Mouse (Mus musculus) bone marrow macrophage, adult 2 months (primary cell): ENCODE measurements around the gene Plekhm3. TPM values are rescaled to one million over a fixed set of nuclear protein-coding genes. Genes with fewer than 3 reads are reported as not detected.

Experiments used
- H3K27ac ChIP-seq: 2 replicates; pipeline ENCODE4 v1.5.1; 2012; ENCODE audit warnings: low read depth, low read length; ENCODE audit not compliant: insufficient read depth
- H3K4me1 ChIP-seq: 2 replicates; pipeline ENCODE4 v1.6.1; 2012; ENCODE audit warnings: low read length; ENCODE audit not compliant: control insufficient read depth, insufficient read depth
- H3K4me3 ChIP-seq: 2 replicates; pipeline ENCODE4 v1.5.1; 2012; ENCODE audit warnings: mild to moderate bottlenecking, low read length, moderate library complexity; ENCODE audit not compliant: insufficient read depth
- CTCF ChIP-seq: IDR thresholded peaks from 2 replicates; pipeline ENCODE4 v1.5.1; 2012; ENCODE audit warnings: low read depth, mild to moderate bottlenecking, low read length, moderate library complexity
- POLR2A ChIP-seq: IDR thresholded peaks from 2 replicates; pipeline ENCODE4 v1.6.1; 2012; ENCODE audit warnings: mild to moderate bottlenecking, low read depth, low read length, borderline replicate concordance
- polyA plus RNA-seq: library from polyadenylated mRNA; stranded (reverse); fragments of >200 nt; gene quantifications from 2 replicates; pipeline ENCODE4 v1.2.4, GENCODE M21; 2012; ENCODE audit not compliant: missing spikeins, insufficient read depth, insufficient read length

The Plekhm3 gene
- polyA plus RNA-seq, 1 experiment: 24.9 TPM

DNA sequence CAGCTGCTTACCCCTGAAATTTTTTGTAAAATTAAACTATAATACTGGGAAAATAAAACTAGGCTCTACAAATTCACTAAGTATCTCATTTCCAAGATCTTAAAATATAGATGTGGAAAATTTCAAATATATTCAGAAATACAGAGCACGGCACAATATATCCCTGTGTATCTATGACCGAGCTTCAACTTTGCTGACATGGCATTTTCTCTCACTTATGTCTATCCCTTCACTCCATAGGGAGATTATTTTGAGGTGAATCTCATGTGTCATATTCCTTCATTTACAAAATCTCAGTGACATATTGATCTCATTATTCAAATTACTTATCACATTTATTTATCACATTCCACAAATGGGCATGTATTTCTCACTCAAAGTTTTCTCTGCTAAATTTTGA is 143.4 kb downstream of the Plekhm3 start:
- Histone ChIP-seq H3K4me1 (peaks cover 15% of the 10 kb centered on the region), H3K4me3 (no peak overlapping the region), H3K27ac (no peak overlapping the region)
- TF ChIP-seq CTCF (no peak), POLR2A (no peak)

DNA sequence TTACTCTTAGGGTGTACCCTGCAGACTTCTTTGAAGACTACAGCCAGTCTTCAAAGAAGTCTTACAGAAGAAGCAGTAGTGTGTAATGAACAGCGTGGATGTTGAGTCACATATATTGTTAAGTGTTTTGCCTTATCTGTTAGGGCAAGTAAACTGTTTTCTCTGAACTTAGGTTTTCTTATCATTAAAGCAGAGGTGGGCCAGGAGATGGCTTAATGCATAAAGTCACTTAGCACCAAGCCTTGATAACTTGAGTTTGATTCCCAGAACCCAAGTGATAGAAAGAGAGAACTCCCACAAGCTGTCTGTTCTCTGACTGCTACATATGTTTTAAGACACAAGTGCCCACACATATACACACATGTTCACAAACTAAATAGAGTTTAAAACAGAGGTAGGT is 144.7 kb downstream of the Plekhm3 start:
- TF ChIP-seq CTCF (no peak), POLR2A (no peak)
- Histone ChIP-seq H3K4me1 (peaks cover 15% of the 10 kb centered on the region), H3K4me3 (no peak overlapping the region), H3K27ac (no peak overlapping the region)

DNA sequence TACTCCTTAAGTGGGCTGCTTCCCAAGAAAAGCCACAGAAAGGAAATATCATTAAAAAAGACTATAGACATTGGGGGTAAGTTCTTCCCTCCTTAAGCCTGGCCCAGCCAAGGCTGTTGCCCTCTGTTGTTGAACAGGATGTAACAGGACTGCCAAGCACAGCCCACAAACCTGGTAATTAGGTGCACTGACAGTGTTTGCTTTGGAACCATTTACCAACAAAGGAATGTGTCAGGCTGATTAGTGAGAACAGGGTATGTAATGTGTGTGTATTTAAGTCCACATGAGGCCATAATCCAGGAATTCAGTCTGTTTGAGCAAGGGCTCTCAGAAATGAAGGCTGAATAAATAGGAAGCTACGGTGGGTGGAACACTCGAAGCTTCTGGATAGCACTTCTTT is 147.5 kb downstream of the Plekhm3 start:
- Histone ChIP-seq H3K27ac (no peak overlapping the region), H3K4me3 (no peak overlapping the region), H3K4me1 (peaks cover under 1% of the 10 kb centered on the region; the same call in 1 of the 2 replicates)
- TF ChIP-seq POLR2A: no peak
- TF ChIP-seq CTCF: no peak

DNA sequence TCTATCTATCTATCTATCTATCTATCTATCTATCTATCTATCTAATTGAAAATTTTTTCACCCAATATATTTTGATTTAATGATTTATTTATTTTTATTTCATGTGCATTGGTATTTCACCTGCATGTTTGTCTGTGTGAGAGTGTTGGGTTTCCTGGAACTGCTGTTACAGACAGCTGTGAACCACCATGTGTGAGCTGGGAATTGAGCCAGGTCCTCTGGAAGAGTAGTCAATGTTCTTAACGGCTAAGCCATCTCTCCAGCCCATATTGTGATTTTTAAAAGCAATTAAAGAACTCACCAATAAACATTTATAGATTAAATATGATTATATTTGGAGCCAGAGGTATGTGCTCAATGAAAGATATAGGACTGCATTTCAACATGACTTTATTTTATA is 148.9 kb downstream of the Plekhm3 start:
- Histone ChIP-seq H3K4me3 (no peak overlapping the region), H3K27ac (no peak overlapping the region), H3K4me1 (no peaks in the 10 kb centered on the region)
- TF ChIP-seq CTCF (no peak), POLR2A (no peak)

DNA sequence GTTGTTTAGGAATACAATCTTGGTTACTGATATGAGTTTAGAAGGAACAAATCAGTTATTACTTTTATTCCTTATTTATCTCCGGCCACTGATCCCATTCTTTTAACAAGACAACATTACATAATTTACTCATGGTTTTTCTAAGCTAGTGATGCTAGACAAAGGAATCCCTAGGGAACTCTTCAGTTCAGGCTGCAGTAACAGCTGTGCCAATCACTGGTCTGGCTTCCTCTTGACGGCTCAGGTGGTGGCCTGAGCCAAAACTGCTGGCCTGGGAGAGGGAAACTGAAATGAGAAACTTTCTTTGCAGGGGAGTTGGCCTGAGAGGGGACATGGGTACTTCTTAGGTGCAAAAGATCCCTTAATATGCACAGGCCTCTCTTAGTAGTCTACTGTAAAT is 151.4 kb downstream of the Plekhm3 start:
- Histone ChIP-seq H3K27ac (no peak overlapping the region), H3K4me3 (no peak overlapping the region), H3K4me1 (no peaks in the 10 kb centered on the region)
- no peak for TF ChIP-seq POLR2A
- TF ChIP-seq CTCF: no peak

DNA sequence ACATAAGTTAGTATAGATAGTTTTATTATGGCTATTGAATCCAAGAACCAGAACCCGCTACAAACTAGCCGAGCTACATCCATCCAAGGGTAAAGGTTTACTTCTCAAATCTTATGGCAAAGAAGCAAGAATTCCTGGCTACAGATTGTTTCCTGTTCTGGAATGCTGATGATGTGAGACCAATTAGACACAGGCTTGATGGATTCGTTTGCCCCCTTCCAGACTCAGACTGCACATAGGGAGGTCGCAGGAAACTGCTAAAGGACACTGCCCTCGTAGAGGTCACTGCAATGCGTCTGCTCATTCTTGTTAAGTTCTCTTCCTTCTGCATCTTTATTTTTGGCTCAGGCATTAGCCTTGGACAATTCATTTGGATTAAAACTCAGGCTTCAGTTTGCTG is 154.0 kb downstream of the Plekhm3 start:
- H3K4me1 ChIP-seq: peaks cover 2% of the 10 kb centered on the region
- no peak for TF ChIP-seq POLR2A

DNA sequence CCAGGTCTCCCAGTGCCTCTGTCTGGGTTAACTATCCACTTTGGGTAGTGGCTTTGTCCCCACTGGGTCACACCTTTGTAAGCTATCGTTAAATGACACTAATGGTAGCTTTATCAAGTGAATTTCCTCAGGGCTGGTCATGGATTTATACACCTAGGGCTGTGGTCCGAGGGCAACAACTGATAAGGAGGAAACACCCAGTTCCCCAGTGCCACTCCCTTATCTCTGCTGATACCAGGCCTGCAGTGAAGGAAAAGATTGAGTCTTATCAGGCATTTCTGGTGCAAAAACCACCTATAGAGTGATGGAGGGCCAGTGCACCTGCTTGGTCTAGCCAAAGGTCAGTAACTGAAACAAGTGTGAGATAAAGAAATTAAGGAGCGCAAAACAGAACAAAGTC is 159.0 kb downstream of the Plekhm3 start:
- H3K4me3 ChIP-seq: no peak overlapping the region
- no peak overlapping the region for H3K27ac ChIP-seq
- TF ChIP-seq CTCF (no peak), POLR2A (no peak)
- peaks cover 29% of the 10 kb centered on the region for H3K4me1 ChIP-seq

More for the DNA sequence above, 154.0 kb downstream of the Plekhm3 start:
- no peak overlapping the region for H3K4me3 ChIP-seq
- no peak overlapping the region for H3K27ac ChIP-seq

DNA sequence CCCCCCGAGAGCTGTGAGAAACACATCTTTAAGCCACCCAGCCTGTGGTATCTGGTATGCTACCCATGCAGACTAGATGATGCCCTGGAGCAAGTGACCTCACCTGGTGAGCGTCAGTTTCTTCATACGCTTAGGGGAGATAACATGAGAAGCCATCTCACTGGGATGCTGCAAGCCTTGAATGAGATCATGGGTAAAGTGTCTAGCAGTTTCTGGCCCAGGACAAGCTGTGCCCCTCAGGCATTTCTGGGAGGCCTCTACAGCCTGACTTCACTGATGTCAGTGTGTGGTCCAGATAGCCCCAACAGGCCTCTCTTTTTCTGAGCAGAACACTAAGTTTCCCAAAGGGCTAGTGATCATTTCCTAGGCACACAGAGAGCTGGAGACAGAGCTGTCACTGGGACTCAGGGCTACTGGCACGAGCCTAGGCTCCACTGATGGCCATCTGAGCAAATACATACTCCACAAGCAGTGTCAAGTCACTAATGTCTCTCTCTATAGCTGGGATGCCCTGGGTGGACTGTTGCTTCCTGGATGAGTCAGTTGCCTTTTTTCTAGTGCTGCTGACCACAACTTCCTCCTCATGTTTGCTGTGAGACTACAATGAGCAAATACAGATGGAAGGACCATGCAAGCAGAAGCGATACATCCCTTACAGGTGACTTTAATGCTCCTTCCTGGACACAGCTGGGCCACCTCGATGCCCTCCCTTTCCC is 159.6 kb downstream of the Plekhm3 start:
- peak overlapping the region; percentile 23 for H3K27ac ChIP-seq
- H3K4me3 ChIP-seq: no peak overlapping the region
- TF ChIP-seq CTCF (no peak), POLR2A (no peak)
- H3K4me1 ChIP-seq: peaks cover 35% of the 10 kb centered on the region

DNA sequence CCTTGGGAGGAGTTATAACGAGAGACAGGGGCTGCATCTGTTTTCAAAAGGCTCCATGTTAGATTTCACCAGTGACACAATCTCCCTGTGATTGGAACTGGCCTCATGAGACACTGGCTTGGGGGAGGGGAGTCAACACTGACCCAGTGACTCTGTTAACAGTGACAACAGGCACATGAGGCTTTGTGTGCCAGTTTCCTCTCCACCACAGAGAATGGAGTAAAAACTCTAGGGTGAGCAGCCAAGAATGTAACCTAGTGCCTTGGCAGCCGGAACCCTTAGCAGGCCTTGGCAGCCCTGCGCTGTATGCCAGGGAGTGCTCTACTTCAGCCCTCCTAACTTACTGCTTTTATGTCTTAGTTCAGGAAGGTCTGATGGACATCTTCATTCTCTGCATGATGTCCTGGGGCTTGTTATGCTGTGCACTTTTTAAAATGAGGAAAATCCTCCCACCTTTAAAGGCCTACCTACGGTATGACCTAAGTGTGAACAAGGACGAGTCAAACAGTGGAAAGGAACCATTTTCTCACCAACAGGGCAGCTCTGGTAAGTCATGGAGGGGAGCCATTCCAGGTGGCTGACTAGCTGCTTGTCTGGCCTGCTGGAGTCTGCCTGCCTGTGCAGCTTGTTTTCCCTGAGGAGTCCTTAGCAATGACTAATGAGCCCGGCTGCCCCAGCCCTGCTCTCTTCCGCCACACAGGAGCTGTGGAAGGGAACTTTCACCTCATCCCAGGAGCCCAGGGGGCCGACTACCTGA is 161.2 kb downstream of the Plekhm3 start:
- Histone ChIP-seq H3K27ac (no peak overlapping the region), H3K4me3 (no peak overlapping the region), H3K4me1 (peaks cover 40% of the 10 kb centered on the region)
- TF ChIP-seq POLR2A (no peak), CTCF (no peak)

DNA sequence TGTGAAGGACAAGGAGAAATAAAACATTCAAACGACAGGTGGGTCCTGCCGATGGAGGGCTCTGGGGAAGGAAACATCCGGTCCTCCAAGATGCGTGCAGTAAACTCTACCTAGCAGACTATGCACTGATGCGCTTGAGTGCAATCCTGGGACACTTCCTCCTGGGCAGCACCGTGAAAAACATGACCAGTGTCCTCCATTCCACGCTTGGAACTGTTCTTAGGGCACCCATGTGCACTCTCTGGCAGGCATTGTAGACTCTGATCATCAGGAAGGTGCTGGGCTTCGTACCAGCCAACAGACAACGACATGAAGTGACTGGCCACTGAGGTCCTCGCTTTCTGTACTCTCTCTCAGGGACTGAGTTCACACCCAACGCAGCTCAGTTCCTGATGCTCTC is 162.5 kb downstream of the Plekhm3 start:
- no peak for TF ChIP-seq POLR2A
- no peak for TF ChIP-seq CTCF
- H3K4me1 ChIP-seq: peaks cover 40% of the 10 kb centered on the region
- no peak overlapping the region for H3K4me3 ChIP-seq
- H3K27ac ChIP-seq: no peak overlapping the region

DNA sequence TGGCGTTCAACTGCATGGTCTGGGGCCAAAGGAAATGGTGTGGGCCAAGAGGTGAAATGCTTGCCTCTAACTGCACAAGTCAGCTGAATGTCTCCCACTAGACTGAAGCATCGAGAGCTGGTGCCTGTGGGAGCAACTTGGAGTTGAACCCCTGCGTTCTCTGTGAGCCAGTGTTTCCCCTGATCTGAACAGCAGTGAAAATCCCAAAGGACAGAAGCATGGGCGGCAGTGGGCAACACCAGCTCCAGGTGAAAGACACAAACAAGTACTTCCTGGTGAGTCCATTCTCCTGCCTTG is 163.4 kb downstream of the Plekhm3 start:
- H3K4me1 ChIP-seq: peaks cover 40% of the 10 kb centered on the region
- TF ChIP-seq CTCF: no peak
- no peak for TF ChIP-seq POLR2A
- no peak overlapping the region for H3K27ac ChIP-seq
- H3K4me3 ChIP-seq: no peak overlapping the region
